Mouse (Mus musculus) urinary bladder, adult 18-20 months (tissue): Measurements from ENCODE around the gene Hist1h3f.
A peak's percentile ranks its signal among the peaks of the same experiment; 100 is the strongest.
"Not testable (repeated sequence)": the region's sequence is repeated elsewhere in the genome, so short reads cannot be mapped to it uniquely, and the experiment has no call there.

ENCODE experiments used
- DNase-seq, 2 experiments: peaks; one replicate each; pipeline ENCODE4 v3.0.0; 2022; ENCODE audit warnings: low spot score in 2 of 2, mixed read lengths in 2 of 2

Hist1h3f gene

DNA sequence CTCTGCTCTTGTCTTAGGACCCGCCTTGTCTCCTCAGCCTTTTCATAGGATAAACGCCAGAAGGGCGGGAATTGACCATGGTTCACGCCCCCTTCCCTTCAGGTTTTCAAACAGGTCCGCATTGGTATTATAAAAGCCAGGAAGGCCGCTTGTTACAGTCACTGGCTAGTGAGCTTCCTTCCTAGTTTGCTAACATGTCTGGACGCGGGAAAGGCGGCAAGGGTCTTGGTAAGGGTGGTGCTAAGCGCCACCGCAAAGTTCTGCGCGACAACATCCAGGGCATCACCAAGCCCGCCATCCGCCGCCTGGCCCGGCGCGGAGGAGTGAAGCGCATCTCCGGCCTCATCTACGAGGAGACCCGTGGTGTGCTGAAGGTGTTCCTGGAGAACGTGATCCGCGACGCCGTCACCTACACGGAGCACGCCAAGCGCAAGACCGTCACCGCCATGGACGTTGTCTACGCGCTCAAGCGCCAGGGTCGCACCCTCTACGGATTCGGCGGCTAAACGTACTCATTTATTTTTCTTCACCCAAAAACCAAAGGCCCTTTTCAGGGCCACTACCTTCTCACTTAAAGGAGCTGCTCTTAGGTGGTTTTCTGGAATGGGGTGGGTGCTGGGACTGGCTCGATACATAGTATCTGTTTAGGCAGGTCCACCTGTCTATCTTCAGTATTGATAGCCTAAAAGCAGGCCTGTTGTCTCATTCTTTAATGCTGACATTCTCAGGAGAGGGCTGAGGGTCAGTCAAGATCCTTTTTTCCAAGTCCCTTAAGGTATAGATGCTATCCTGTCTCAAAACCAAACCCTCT lies 37.8 kb downstream of the Hist1h3f start, which contains the start of gene Hist1h4d:
Hist1h4d (plus strand) TSS at position 191 of the 811 bp plus-strand sequence.
- DNase-seq = peak; percentile 95 to 96

- DNase-seq = no peak
Observed at GRCm38 (mm10) chr13:23582219-23583056, 38.6 kb downstream of the Hist1h3f start.

GRCm38 (mm10) chr13:23583387-23584068 lies 39.7 kb downstream of the Hist1h3f start:
- DNase-seq = no peak

- no peak for DNase-seq
Observed at GRCm38 (mm10) chr13:23584331-23584730, 40.5 kb downstream of the Hist1h3f start.

DNA sequence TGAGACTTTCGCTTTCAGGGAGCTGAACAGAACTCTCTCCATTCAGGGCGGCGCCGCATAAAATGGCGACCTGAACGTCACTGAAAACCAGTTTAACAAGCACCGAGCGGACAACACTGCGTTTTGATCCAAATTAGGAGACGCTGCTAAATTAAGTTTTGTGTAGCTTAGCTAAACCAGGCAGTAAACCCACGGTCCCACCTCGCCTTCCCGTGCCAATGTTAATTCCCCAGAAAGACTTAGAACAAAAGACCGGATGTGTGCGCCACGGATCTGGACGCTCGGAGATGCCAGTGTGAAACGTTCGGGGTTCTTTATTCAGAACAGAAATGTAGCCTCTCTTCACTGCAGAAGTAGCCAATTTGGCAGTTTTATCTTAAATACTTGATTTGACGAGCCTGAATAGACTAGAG lies 41.2 kb downstream of the Hist1h3f start:
- peak; percentile 66 to 69 for DNase-seq

DNA sequence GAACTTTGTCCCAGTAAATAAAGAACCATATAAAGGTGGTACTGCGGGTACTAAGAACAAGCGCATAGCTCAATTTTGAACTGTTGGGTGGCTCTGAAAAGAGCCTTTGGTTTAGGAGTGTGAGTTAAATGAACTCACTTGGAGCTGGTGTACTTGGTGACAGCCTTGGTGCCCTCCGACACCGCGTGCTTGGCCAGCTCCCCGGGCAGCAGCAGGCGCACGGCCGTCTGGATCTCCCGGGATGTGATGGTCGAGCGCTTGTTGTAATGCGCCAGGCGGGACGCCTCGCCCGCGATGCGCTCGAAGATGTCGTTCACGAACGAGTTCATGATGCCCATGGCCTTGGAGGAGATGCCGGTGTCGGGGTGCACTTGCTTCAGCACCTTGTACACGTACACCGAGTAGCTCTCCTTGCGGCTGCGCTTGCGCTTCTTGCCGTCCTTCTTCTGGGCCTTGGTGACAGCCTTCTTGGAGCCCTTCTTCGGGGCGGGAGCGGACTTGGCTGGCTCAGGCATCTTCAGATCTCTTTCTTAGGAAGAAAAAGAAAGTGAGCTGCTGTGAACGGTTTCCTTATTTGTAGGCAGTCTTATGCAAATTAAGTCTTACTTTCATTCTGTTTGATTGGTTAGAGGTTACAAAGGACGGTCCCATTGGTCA lies 41.7 kb downstream of the Hist1h3f start:
- DNase-seq = peak; percentile 42 to 66

DNA sequence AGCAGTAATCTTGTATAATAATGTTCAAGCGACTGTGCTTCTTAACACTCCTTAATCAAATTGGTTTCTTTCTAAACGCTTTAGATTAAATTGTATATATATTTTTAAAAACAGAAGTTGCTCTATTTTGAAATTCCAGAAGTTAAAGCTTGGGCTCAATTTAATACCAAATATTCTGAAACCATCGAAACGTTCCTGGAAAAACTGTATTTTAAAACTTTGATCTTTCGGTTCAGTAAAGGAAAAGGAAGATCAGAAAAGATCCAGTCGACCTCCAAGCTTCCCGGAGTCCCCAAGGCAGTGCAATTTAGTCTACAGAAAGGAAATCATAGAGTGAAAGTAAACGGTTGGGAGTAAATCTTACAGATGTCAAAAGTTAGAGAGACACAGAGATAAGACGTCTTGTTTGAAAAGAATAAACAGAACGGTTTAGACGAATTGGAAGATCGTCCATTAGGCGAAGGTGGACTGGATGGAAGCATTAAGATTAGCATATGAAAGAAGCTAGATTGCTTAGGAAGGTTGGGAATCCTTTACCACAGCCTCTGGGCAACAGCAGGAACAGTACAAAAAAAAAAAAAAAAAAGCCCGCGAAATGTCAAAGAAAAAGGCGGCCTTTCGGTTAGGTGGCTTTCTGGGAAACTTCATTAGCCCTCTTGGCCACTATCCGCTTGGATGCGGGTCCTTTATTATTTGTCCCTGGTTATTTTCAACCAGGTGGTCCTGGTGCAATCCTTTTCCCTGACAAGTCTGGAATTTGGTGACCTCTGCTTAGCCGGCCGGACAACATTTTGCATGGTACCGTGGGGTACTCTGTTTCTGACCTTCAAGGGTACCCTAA lies 42.5 kb downstream of the Hist1h3f start:
- DNase-seq = no peak

DNA sequence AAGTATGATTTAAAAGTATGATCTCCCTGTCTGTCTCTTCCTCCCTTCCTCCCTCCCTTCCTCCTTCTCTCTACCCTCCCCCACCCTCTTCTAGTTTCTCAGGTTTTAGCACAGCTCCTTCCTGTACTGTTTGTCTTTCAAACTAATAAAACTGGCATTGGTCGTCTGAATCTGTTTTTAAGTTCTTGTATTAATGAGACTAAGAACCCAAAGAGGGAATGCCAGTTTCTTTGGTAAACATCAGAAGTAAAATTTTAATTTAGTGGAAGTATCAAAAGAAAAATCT lies 43.0 kb downstream of the Hist1h3f start:
- no peak for DNase-seq

DNA sequence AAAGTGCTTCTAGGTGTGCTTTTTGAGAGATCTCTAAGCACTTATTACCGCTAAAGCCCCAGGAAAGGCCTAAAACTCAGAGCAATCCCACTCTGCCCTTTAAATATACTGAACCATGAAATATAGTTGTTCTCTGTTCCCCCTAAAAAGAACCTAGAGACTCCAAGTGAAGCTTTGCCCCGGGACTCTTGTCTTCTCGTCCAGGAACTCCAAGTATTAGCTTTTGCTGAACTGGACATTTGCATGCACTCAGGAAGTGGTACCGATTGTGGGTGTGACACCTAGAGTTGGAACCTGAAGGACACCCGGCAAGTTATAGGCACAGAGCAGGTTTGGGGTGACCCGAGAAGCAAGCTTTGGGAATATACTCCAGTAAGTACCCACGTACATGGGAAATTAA lies 47.4 kb downstream of the Hist1h3f start:
- DNase-seq = no peak

GRCm38 (mm10) chr13:23591886-23592285 lies 48.0 kb downstream of the Hist1h3f start:
- DNase-seq = not testable (repeated sequence)

GRCm38 (mm10) chr13:23592614-23593013 lies 48.8 kb downstream of the Hist1h3f start:
- DNase-seq = no peak

DNA sequence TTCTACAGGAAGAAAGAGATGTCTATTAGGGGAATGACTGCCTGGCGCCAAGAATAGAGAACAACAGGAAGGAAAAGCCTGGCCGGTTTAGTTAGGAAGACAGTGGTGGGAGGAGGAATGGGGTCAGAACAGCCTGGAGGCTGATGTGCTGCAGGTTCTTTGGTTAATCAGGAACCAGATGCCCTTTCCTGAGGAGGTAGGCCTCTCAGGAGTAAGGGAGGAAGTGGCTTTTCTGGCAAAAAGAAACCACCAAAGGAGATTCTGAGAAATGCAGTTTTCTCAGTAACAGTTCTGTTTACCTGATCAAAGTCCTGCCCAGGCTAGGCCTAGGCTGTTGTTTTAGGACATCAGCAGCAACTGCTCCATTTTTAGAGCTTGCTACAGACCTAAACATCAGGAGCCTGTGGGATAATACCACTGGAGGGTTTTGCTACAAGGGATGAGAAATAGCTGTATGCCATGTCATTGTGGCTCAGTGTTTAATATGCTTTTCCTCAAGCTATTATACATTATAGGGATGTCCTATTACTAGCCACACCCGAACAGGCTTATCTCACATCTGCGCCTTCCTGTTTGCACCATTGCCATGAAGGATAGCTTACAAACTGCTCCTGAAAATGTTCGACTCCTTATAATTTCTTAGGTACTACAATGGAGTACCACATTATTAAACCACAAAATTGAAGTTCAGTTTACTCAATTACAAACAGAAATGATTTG lies 49.4 kb downstream of the Hist1h3f start:
- DNase-seq = no peak
